Mouse (Mus musculus): Measurements from ENCODE around the gene Gm28363. TPM values are rescaled to one million over a fixed set of nuclear protein-coding genes. Genes with fewer than 3 reads are reported as not detected.
"Not testable (repeated sequence)": the region's sequence is repeated elsewhere in the genome, so short reads cannot be mapped to it uniquely, and the experiment has no call there.

The Gm28363 gene
- polyA plus RNA-seq (2014; fragmentation: Nextera tagmentation; extraction: Ambion mirVana) = not detected in 2 replicates

- WGBS = 69% methylated on average over 2 of the region's 2 CpGs
- not testable (repeated sequence) for H3K4me3 ChIP-seq (ENCODE audit: low read depth, low read length); H3K27ac ChIP-seq (replicated peaks; ENCODE audit: low read depth, low read length); H3K9ac ChIP-seq (replicated peaks; ENCODE audit: low read length); H3K4me2 ChIP-seq (ENCODE audit: low read depth, low read length); DNase-seq (ENCODE audit: low spot score); H3K36me3 ChIP-seq (replicated peaks; ENCODE audit: control insufficient read depth, insufficient read depth, low read depth, low read length); H3K9me3 ChIP-seq (replicated peaks; ENCODE audit: control insufficient read depth, low read length); H3K27me3 ChIP-seq (ENCODE audit: control insufficient read depth, insufficient read depth, low read length); H3K4me1 ChIP-seq (ENCODE audit: control insufficient read depth, insufficient read depth, low read length); ATAC-seq (replicated peaks; ENCODE audit: insufficient number of reproducible peaks, low FRiP score, low TSS enrichment, low read depth)
Measured at GRCm38 (mm10) chr1:117696831-117697230, at the start of gene Gm28363. Gene Gm28363 (plus strand): TSS chr1:117697131.

- not testable (repeated sequence) for H3K27ac ChIP-seq (replicated peaks; ENCODE audit: low read depth, low read length); ATAC-seq (replicated peaks; ENCODE audit: insufficient number of reproducible peaks, low FRiP score, low TSS enrichment, low read depth)
Measured at GRCm38 (mm10) chr1:117650236-117650635, 46.7 kb upstream of the Gm28363 start.

More at GRCm38 (mm10) chr1:117650236-117650635, 46.7 kb upstream of the Gm28363 start:
- H3K4me1 ChIP-seq (ENCODE audit: control insufficient read depth, insufficient read depth, low read length); H3K9ac ChIP-seq (replicated peaks; ENCODE audit: low read length); H3K4me3 ChIP-seq (ENCODE audit: low read depth, low read length); H3K9me3 ChIP-seq (replicated peaks; ENCODE audit: control insufficient read depth, low read length); DNase-seq (ENCODE audit: low spot score); H3K36me3 ChIP-seq (replicated peaks; ENCODE audit: control insufficient read depth, insufficient read depth, low read depth, low read length); H3K4me2 ChIP-seq (ENCODE audit: low read depth, low read length); H3K27me3 ChIP-seq (ENCODE audit: control insufficient read depth, insufficient read depth, low read length): not testable (repeated sequence)
- 68% methylated on average over 1 of the region's 1 CpGs for WGBS

Other genes starting within 250 kb of the Gm28363 start
- gene B020011L13Rik, start 84.0 kb downstream of the Gm28363 start, polyA plus RNA-seq (2014; fragmentation: Nextera tagmentation; extraction: Ambion mirVana) = not detected in 2 replicates
- not detected in 2 replicates for gene Gm28360, start 132.9 kb downstream of the Gm28363 start, polyA plus RNA-seq (2014; fragmentation: Nextera tagmentation; extraction: Ambion mirVana)
- not detected in 2 replicates for gene Gm28168, start 230.9 kb downstream of the Gm28363 start, polyA plus RNA-seq (2014; fragmentation: Nextera tagmentation; extraction: Ambion mirVana)